Mouse (Mus musculus): Measurements from ENCODE around the gene Cebpa. TPM values are rescaled to one million over a fixed set of nuclear protein-coding genes. Genes with fewer than 3 reads are reported as not detected.

The Cebpa gene
- total and polyA plus RNA-seq, 2 experiments from 2014 or later, result 1.1 to 8.3 TPM

DNA sequence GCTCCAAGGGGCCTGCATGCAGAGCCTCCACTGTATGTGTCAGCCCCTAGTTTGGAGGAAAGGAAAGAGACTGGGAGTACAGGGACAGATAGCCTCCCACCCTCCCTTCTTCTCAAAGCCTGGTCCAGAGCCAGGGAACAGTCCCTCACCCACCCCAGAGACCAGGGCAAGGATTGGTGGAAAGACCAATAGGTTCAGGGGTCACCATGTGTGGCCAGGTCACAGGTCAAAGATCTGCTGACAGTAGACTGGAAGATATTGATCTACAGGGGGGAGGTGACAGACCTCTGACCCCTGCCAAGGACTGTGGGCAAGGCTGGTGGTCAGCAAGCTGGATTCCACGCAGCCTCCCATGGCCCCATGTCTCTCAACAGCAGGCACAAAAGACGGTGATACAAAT is 48.8 kb downstream of the Cebpa start:
- ATAC-seq (no peak), DNase-seq (ENCODE audit: low spot score) (no peak)
- TF ChIP-seq CTCF (IDR thresholded peaks at IDR 0.05; ENCODE audit: low read depth), result no peak
- no peak overlapping the region for H3K4me3 ChIP-seq (ENCODE audit: low read length)
- no peaks in the 10 kb centered on the region for H3K4me1 ChIP-seq (ENCODE audit: insufficient read depth, low read length)
- no peak overlapping the region for H3K27ac ChIP-seq
- WGBS, result 52% methylated on average over 2 of the region's 2 CpGs
- H3K27me3 ChIP-seq (ENCODE audit: insufficient read depth, low read length), result no peaks in the 10 kb centered on the region
- H3K9me3 ChIP-seq (ENCODE audit: low read length), result no peaks in the 10 kb centered on the region
- no peaks in the 10 kb centered on the region for H3K36me3 ChIP-seq (ENCODE audit: insufficient read depth, low read length)
- no peak overlapping the region for H3K9ac ChIP-seq (replicated peaks; ENCODE audit: low read length)
- no peak overlapping the region for H3K4me2 ChIP-seq (ENCODE audit: low read depth, low read length)

DNA sequence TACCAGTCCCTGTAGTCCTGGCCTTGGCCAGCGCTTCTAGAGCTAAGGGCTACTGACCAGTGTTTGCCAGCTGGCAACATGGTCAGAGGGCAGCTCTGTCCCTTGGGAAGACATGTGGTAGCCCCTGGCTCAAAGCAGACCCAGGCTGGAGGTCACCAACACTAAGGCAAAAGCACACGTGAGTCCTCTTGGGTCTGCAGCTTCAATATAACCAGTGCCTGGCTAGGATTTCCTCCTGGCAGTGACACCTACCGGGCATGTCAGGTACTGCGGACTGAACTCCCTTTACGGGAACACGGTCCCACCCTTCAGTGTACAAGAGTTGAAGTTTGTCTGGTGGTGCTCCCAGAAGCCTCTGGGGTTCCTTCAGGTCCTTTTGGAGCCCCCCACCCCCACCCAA is 50.2 kb downstream of the Cebpa start:
- H3K4me2 ChIP-seq (ENCODE audit: low read depth, low read length), result no peak overlapping the region
- H3K4me1 ChIP-seq (ENCODE audit: insufficient read depth, low read length), result no peaks in the 10 kb centered on the region
- TF ChIP-seq CTCF (IDR thresholded peaks at IDR 0.05; ENCODE audit: low read depth), result peak; percentile 96
- H3K9me3 ChIP-seq (ENCODE audit: low read length), result no peaks in the 10 kb centered on the region
- no peaks in the 10 kb centered on the region for H3K27me3 ChIP-seq (ENCODE audit: insufficient read depth, low read length)
- H3K4me3 ChIP-seq (ENCODE audit: low read length), result no peak overlapping the region
- H3K9ac ChIP-seq (replicated peaks; ENCODE audit: low read length), result no peak overlapping the region
- ATAC-seq, result 0 out of 2 replicates have a peak, but pooled peaks have one; percentile 51
- no peaks in the 10 kb centered on the region for H3K36me3 ChIP-seq (ENCODE audit: insufficient read depth, low read length)
- 16% methylated on average over 6 of the region's 6 CpGs for WGBS
- peak; percentile 91 for DNase-seq (ENCODE audit: low spot score)
- no peak overlapping the region for H3K27ac ChIP-seq

Small RNA genes within 50 kb of the gene (microRNA-seq; reads per million reads assigned to microRNA genes)
- 0 reads per million in 2 experiments for gene Gm25033

Other genes starting within 250 kb of the Cebpa start
- 57.9 and 60.0 TPM in 2 replicates for gene Pepd, start 206.9 kb upstream of the Cebpa start, total RNA-seq (2014; rRNA removed)
- 61.5 and 64.5 TPM in 2 replicates for gene Pepd, start 206.9 kb upstream of the Cebpa start, polyA plus RNA-seq (2015; fragmentation: Nextera tagmentation; extraction: Ambion mirVana)
- gene Cebpg, start 62.7 kb upstream of the Cebpa start, total RNA-seq (2014; rRNA removed), result 8.9 and 13.2 TPM in 2 replicates
- gene Cebpg, start 62.7 kb upstream of the Cebpa start, polyA plus RNA-seq (2015; fragmentation: Nextera tagmentation; extraction: Ambion mirVana), result 14.9 and 16.0 TPM in 2 replicates
- gene Slc7a10, start 67.1 kb downstream of the Cebpa start, total RNA-seq (2014; rRNA removed), result 62.9 and 70.2 TPM in 2 replicates
- 47.8 and 52.8 TPM in 2 replicates for gene Slc7a10, start 67.1 kb downstream of the Cebpa start, polyA plus RNA-seq (2015; fragmentation: Nextera tagmentation; extraction: Ambion mirVana)
- gene Lrp3, start 96.2 kb downstream of the Cebpa start, total RNA-seq (2014; rRNA removed), result 132 and 137 TPM in 2 replicates
- gene Lrp3, start 96.2 kb downstream of the Cebpa start, polyA plus RNA-seq (2015; fragmentation: Nextera tagmentation; extraction: Ambion mirVana), result 20.2 and 20.7 TPM in 2 replicates
- 7.0 and 7.5 TPM in 2 replicates for gene Gpatch1, start 199.1 kb downstream of the Cebpa start, total RNA-seq (2014; rRNA removed)
- 17.9 and 18.9 TPM in 2 replicates for gene Gpatch1, start 199.1 kb downstream of the Cebpa start, polyA plus RNA-seq (2015; fragmentation: Nextera tagmentation; extraction: Ambion mirVana)
- 3.8 and 4.7 TPM in 2 replicates for gene Rhpn2, start 214.9 kb downstream of the Cebpa start, total RNA-seq (2014; rRNA removed)
- 2.8 and 3.0 TPM in 2 replicates for gene Rhpn2, start 214.9 kb downstream of the Cebpa start, polyA plus RNA-seq (2015; fragmentation: Nextera tagmentation; extraction: Ambion mirVana)

All from hindbrain, postnatal 0 days (tissue).